15 mouse cellular contexts compared by ENCODE assay signal in genomic region chr13:84255047-84255446, GRCm38 (mm10).
"Had no signal": no experiment of that assay in that cellular context is flagged by ENCODE, and none has a peak within 500 bp of the region (broad histone marks: within the 10 kb centered on the region; RNA-seq: fewer than 3 reads in every experiment).

No protein-coding gene starts in this region.

- H3K9ac ChIP-seq: liver, embryonic 12.5 days; liver, embryonic 14.5 days; lung, embryonic 14.5 days; midbrain, embryonic 12.5 days; neural tube, embryonic 12.5 days had no signal

- H3K4me3 ChIP-seq: liver, embryonic 12.5 days; megakaryocyte, embryonic 14.5 days; midbrain, embryonic 12.5 days; neural tube, embryonic 12.5 days had no signal

- H3K4me1 ChIP-seq: liver, embryonic 12.5 days; midbrain, embryonic 12.5 days; neural tube, embryonic 12.5 days had no signal

- H3K27ac ChIP-seq: liver, embryonic 12.5 days; liver, embryonic 14.5 days; macrophage; midbrain, embryonic 12.5 days; neural tube, embryonic 12.5 days had no signal

- DNase-seq: lung, adult 18-20 months; lung, embryonic 14.5 days; lung, postnatal 10 days; lung, postnatal 36 days; midbrain, embryonic 14.5 days; right cerebral cortex, postnatal 14 days; thymus, adult 18-20 months; thymus, postnatal 14 days; thymus, postnatal 36 days had no signal

- ATAC-seq: liver, embryonic 12.5 days had no signal

- H3K27me3 ChIP-seq: liver, embryonic 12.5 days; megakaryocyte, embryonic 14.5 days; midbrain, embryonic 12.5 days; neural tube, embryonic 12.5 days had no signal

- H3K9me3 ChIP-seq: liver, embryonic 12.5 days; megakaryocyte, embryonic 14.5 days; midbrain, embryonic 12.5 days; neural tube, embryonic 12.5 days had no signal
